Mouse (Mus musculus) heart, postnatal 0 days (tissue): Measurements from ENCODE around the gene Kifc5b. TPM values are rescaled to one million over a fixed set of nuclear protein-coding genes. Genes with fewer than 3 reads are reported as not detected.

Source experiments
- ATAC-seq: fragments of 200-750 bp; cut with Nextera tagmentation; 2 replicates; pipeline ENCODE4 v1.8.0; 2017; ENCODE audit warnings: low read depth, moderate number of reproducible peaks, moderate library complexity; ENCODE audit not compliant: insufficient read depth
- DNase-seq: peaks from one replicate; pipeline ENCODE4 v3.0.0-alpha.2; 2016; ENCODE audit warnings: low spot score
- H3K27ac ChIP-seq: fragments of 300-500 bp; sonication (generic); 2 replicates; pipeline ENCODE4 v1.5.1; 2014; ENCODE audit warnings: low read depth, mild to moderate bottlenecking
- H3K27me3 ChIP-seq: fragments of 300-500 bp; sonication (generic); 2 replicates; pipeline ENCODE4 v1.6.1; 2014; ENCODE audit warnings: low read length, mixed read lengths; ENCODE audit not compliant: control insufficient read depth, insufficient read depth
- H3K36me3 ChIP-seq: fragments of 300-500 bp; sonication (generic); replicated peaks from 2 replicates; pipeline ENCODE4 v1.6.1; 2014; ENCODE audit warnings: low read length, mixed read lengths; ENCODE audit not compliant: control insufficient read depth, insufficient read depth
- H3K4me1 ChIP-seq: fragments of 300-500 bp; sonication (generic); 2 replicates; pipeline ENCODE4 v1.6.1; 2014; ENCODE audit warnings: antibody characterized with exemption; ENCODE audit not compliant: control insufficient read depth, insufficient read depth
- H3K4me2 ChIP-seq: fragments of 300-500 bp; sonication (generic); 2 replicates; pipeline ENCODE4 v1.6.1; 2014; ENCODE audit warnings: low read depth, mild to moderate bottlenecking, low read length, moderate library complexity
- H3K4me3 ChIP-seq: fragments of 300-500 bp; sonication (generic); 2 replicates; pipeline ENCODE4 v1.5.1; 2014; ENCODE audit warnings: low read depth, low read length
- H3K9ac ChIP-seq: fragments of 300-500 bp; sonication (generic); replicated peaks from 2 replicates; pipeline ENCODE4 v1.6.1; 2014; ENCODE audit warnings: low read depth, low read length, mixed read lengths
- H3K9me3 ChIP-seq: fragments of 300-500 bp; sonication (generic); replicated peaks from 2 replicates; pipeline ENCODE4 v1.6.1; 2016; ENCODE audit warnings: low read length; ENCODE audit not compliant: control insufficient read depth
- CTCF ChIP-seq: IDR thresholded peaks from 2 replicates; pipeline ENCODE4 v1.5.1; 2016; ENCODE audit warnings: antibody characterized with exemption, control low read depth, low read depth
- EP300 ChIP-seq: IDR thresholded peaks from 2 replicates; pipeline ENCODE4 v1.6.1; 2016; ENCODE audit warnings: antibody characterized with exemption, low read depth
- WGBS: fragments of 180-500 bp; shearing (Covaris S2); extraction: QIAGEN DNeasy Blood & Tissue Kit; methylation state at CpG from one replicate; pipeline ENCODE4 v1.1.7; 2014; 5-methylcytosine and 5-hydroxymethylcytosine counted together
- microRNA-seq: library from miRNA; unstranded; fragments of <30 nt; microRNA quantifications from one replicate; pipeline ENCODE4, GENCODE M21; 2016
- polyA plus RNA-seq: library from polyadenylated mRNA; unstranded; fragments of >200 nt; fragmentation: Nextera tagmentation; extraction: Ambion mirVana; gene quantifications from 2 replicates; pipeline ENCODE4 v1.2.1, GENCODE M21; 2015
- total RNA-seq: library from RNA; depleted of rRNA; stranded (reverse); fragments of >200 nt; gene quantifications from 2 replicates; pipeline ENCODE4 v1.2.3, GENCODE M21; 2014; ENCODE audit warnings: low replicate concordance; rRNA removed

Kifc5b gene
- total and polyA plus RNA-seq, 2 experiments from 2014 or later, result 0.93 to 4.5 TPM

DNA sequence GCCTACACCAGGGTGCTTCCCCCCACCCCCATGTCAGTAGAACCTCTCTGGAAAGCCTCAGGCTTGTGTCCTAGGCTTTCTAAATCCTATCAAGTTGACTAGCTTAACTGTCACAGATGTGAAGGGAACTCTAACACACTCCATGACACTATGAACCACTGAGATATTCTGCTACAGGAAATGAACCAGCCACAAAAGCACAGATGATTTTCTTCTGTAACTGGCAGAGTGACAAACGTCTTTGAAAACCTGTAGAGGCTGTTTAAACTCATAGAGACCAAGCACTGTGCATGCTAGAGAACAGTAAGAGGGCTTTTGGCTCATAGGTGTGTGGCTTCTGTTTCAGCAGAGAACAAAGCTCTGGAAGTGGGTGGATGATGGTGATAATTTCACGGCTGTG is 64.2 kb downstream of the Kifc5b start:
- Histone ChIP-seq H3K9me3 (no peaks in the 10 kb centered on the region), H3K27me3 (no peaks in the 10 kb centered on the region), H3K36me3 (peaks cover 14% of the 10 kb centered on the region; the same call in 1 of the 2 replicates), H3K9ac (no peak overlapping the region), H3K4me3 (no peak overlapping the region), H3K4me2 (no peak overlapping the region), H3K27ac (peak overlapping the region; percentile 21; the same call in 1 of the 2 replicates), H3K4me1 (no peaks in the 10 kb centered on the region)
- no peak for TF ChIP-seq EP300
- TF ChIP-seq CTCF, result no peak
- ATAC-seq, result no peak
- DNase-seq, result no peak
- WGBS, result 49% methylated on average over 2 of the region's 2 CpGs

Small RNAs within 50 kb of the gene (microRNA-seq; reads per million reads assigned to microRNA genes)
- gene Gm27775 (not detected), gene Mir3083 (not detected), gene Mir6968 (1.1 reads per million)

Other genes with a start within 250 kb of the Kifc5b start
- 13.6 and 23.8 TPM in 2 replicates for gene Crebrf, start 201.4 kb upstream of the Kifc5b start, total RNA-seq
- gene Crebrf, start 201.4 kb upstream of the Kifc5b start, polyA plus RNA-seq, result 11.8 and 17.3 TPM in 2 replicates
- gene Bnip1, start 136.0 kb upstream of the Kifc5b start, total RNA-seq, result 45.6 and 58.6 TPM in 2 replicates
- gene Bnip1, start 136.0 kb upstream of the Kifc5b start, polyA plus RNA-seq, result 50.5 and 50.9 TPM in 2 replicates
- gene Nkx2-5, start 72.1 kb upstream of the Kifc5b start, total RNA-seq, result 284 and 346 TPM in 2 replicates
- 139 and 155 TPM in 2 replicates for gene Nkx2-5, start 72.1 kb upstream of the Kifc5b start, polyA plus RNA-seq
- gene Phf1, start 16.0 kb downstream of the Kifc5b start, total RNA-seq, result 13.7 and 16.3 TPM in 2 replicates
- gene Phf1, start 16.0 kb downstream of the Kifc5b start, polyA plus RNA-seq, result 6.3 and 7.2 TPM in 2 replicates
- 80.2 and 107 TPM in 2 replicates for gene Cuta, start 22.5 kb downstream of the Kifc5b start, total RNA-seq
- 180 and 193 TPM in 2 replicates for gene Cuta, start 22.5 kb downstream of the Kifc5b start, polyA plus RNA-seq
- 4.3 and 6.6 TPM in 2 replicates for gene Syngap1, start 24.2 kb downstream of the Kifc5b start, total RNA-seq
- gene Syngap1, start 24.2 kb downstream of the Kifc5b start, polyA plus RNA-seq, result 0.41 and 0.45 TPM in 2 replicates
- gene Zbtb9, start 56.1 kb downstream of the Kifc5b start, total RNA-seq, result 4.0 and 10.9 TPM in 2 replicates
- 5.0 and 5.4 TPM in 2 replicates for gene Zbtb9, start 56.1 kb downstream of the Kifc5b start, polyA plus RNA-seq
- gene Bak1, start 111.9 kb downstream of the Kifc5b start, total RNA-seq, result 77.6 and 82.4 TPM in 2 replicates
- 4.2 and 4.5 TPM in 2 replicates for gene Bak1, start 111.9 kb downstream of the Kifc5b start, polyA plus RNA-seq
- gene Itpr3, start 140.2 kb downstream of the Kifc5b start, total RNA-seq, result 6.9 and 7.0 TPM in 2 replicates
- gene Itpr3, start 140.2 kb downstream of the Kifc5b start, polyA plus RNA-seq, result 0.75 and 0.89 TPM in 2 replicates
- gene Uqcc2, start 216.8 kb downstream of the Kifc5b start, total RNA-seq, result 301 and 397 TPM in 2 replicates
- gene Uqcc2, start 216.8 kb downstream of the Kifc5b start, polyA plus RNA-seq, result 419 and 436 TPM in 2 replicates